Mouse (Mus musculus): ENCODE data around the gene Spsb1.

GRCm38 (mm10) chr4:149872236-149872635 is 82.6 kb downstream of the Spsb1 start:
- TF ChIP-seq CTCF (IDR thresholded peaks at IDR 0.05; ENCODE audit: control insufficient read depth, insufficient read depth, insufficient read length), result no peak
- TF ChIP-seq FOSL1 (IDR thresholded peaks at IDR 0.05; ENCODE audit: insufficient read depth, low read length, poor library complexity, severe bottlenecking), result no peak
- no peak for TF ChIP-seq MYOD1 (IDR thresholded peaks at IDR 0.05; ENCODE audit: control insufficient read depth, insufficient read length, low read depth)
- TF ChIP-seq USF1 (IDR thresholded peaks at IDR 0.05; ENCODE audit: low read depth), result no peak
- no peak for TF ChIP-seq MAX (IDR thresholded peaks at IDR 0.05)
- no peak for TF ChIP-seq MYOG (IDR thresholded peaks at IDR 0.05; ENCODE audit: control insufficient read depth, extremely low read depth, insufficient read length)
- no peak for TF ChIP-seq CEBPB (IDR thresholded peaks at IDR 0.05; ENCODE audit: low read depth)
